Mouse (Mus musculus): ENCODE results near the gene Avpr1b.

DNA sequence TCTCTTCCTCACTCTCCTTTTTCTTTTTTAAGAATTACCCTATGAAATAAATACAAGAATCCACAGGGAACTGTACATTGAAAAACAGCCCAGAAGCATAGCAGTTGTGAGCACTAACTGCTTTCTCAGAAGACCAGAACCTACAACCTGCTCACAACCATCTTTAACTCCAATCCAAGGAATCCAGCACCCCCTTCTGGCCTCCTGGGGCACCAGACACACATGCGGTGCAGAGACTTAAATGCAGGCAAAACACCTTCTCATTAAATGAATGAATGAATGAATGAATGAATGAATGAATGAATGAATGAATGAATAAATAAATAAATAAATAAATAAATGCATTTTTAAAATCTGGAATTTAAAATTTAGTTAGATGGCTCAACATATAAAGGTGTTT lies 19.5 kb downstream of the Avpr1b start:
- TF ChIP-seq GATA1 (IDR thresholded peaks at IDR 0.05; ENCODE audit: borderline replicate concordance, low read length) (no peak), FLI1 (IDR thresholded peaks at IDR 0.05; ENCODE audit: low read length) (no peak)
